Mouse (Mus musculus): ENCODE results near the gene Arhgef17.

GRCm38 (mm10) chr7:100849508-100849907 is 82.4 kb downstream of the Arhgef17 start:
- no peak for TF ChIP-seq POLR2A (IDR thresholded peaks at IDR 0.05; ENCODE audit: borderline replicate concordance, extremely low read depth, insufficient read depth, insufficient read length, poor library complexity, severe bottlenecking)
- no peak for TF ChIP-seq CTCF (IDR thresholded peaks at IDR 0.05; ENCODE audit: borderline replicate concordance, extremely low read depth, insufficient read depth, insufficient read length)

All from brain, embryonic 14.5 days (tissue).